Mouse (Mus musculus): ENCODE data around the gene Pde5a. TPM values are rescaled to one million over a fixed set of nuclear protein-coding genes. Genes with fewer than 3 reads are reported as not detected.

Pde5a gene
- polyA plus RNA-seq, 1 experiment from 2014 or later, result 2.8 TPM

- Histone ChIP-seq H3K4me2 (replicated peaks) (peak overlapping the region; percentile 84), H3K36me3 (no peaks in the 10 kb centered on the region), H3K9ac (replicated peaks) (peak overlapping the region; percentile 82), H3K27ac (peak overlapping the region; percentile 81), H3K27me3 (no peaks in the 10 kb centered on the region), H3K4me3 (replicated peaks) (peak overlapping the region; percentile 73), H3K9me3 (no peaks in the 10 kb centered on the region), H3K4me1 (replicated peaks) (peaks cover 28% of the 10 kb centered on the region)
- WGBS, result under 1% methylated on average over 22 of the region's 22 CpGs
- peak; percentile 73 for ATAC-seq
Observed at GRCm38 (mm10) chr3:122729601-122729959, 833 bp downstream of the Pde5a start.

- Histone ChIP-seq H3K27me3 (no peaks in the 10 kb centered on the region), H3K9me3 (no peaks in the 10 kb centered on the region), H3K9ac (replicated peaks) (peak overlapping the region; percentile 82), H3K36me3 (no peaks in the 10 kb centered on the region), H3K4me2 (replicated peaks) (peak overlapping the region; percentile 84), H3K4me3 (replicated peaks) (peak overlapping the region; percentile 73), H3K4me1 (replicated peaks) (peaks cover 28% of the 10 kb centered on the region), H3K27ac (peak overlapping the region; percentile 81)
- peak; percentile 86 for ATAC-seq
- WGBS, result under 1% methylated on average over 92 of the region's 92 CpGs
Observed at GRCm38 (mm10) chr3:122729960-122730740, 1.4 kb downstream of the Pde5a start.

GRCm38 (mm10) chr3:122730741-122731235, 2.0 kb downstream of the Pde5a start:
- Histone ChIP-seq H3K9ac (replicated peaks) (peak overlapping the region; percentile 82), H3K27ac (peak overlapping the region; percentile 81)
- ATAC-seq, result no peak; the same call in 1 of the 2 replicates

GRCm38 (mm10) chr3:122733806-122734205, 5.1 kb downstream of the Pde5a start:
- Histone ChIP-seq H3K36me3 (no peaks in the 10 kb centered on the region), H3K27ac (no peak overlapping the region), H3K4me1 (replicated peaks) (peaks cover 25% of the 10 kb centered on the region), H3K9me3 (no peaks in the 10 kb centered on the region), H3K4me2 (replicated peaks) (no peak overlapping the region), H3K9ac (replicated peaks) (no peak overlapping the region), H3K27me3 (no peaks in the 10 kb centered on the region), H3K4me3 (replicated peaks) (no peak overlapping the region)
- WGBS, result 78% methylated on average over 3 of the region's 3 CpGs
- ATAC-seq, result no peak

More at GRCm38 (mm10) chr3:122730741-122731235, 2.0 kb downstream of the Pde5a start:
- Histone ChIP-seq H3K4me3 (replicated peaks) (peak overlapping the region; percentile 73), H3K36me3 (no peaks in the 10 kb centered on the region), H3K9me3 (no peaks in the 10 kb centered on the region), H3K4me1 (replicated peaks) (peaks cover 28% of the 10 kb centered on the region), H3K4me2 (replicated peaks) (peak overlapping the region; percentile 84), H3K27me3 (no peaks in the 10 kb centered on the region)
- WGBS, result 2% methylated on average over 13 of the region's 13 CpGs

- no peak overlapping the region for H3K4me2 ChIP-seq (replicated peaks)
- H3K4me1 ChIP-seq (replicated peaks), result peaks cover 21% of the 10 kb centered on the region
- no peaks in the 10 kb centered on the region for H3K9me3 ChIP-seq
- no peak overlapping the region for H3K9ac ChIP-seq (replicated peaks)
- no peaks in the 10 kb centered on the region for H3K36me3 ChIP-seq
- no peak overlapping the region for H3K4me3 ChIP-seq (replicated peaks)
- 85% methylated on average over 6 of the region's 6 CpGs for WGBS
- H3K27ac ChIP-seq, result no peak overlapping the region
- no peak for ATAC-seq
- no peaks in the 10 kb centered on the region for H3K27me3 ChIP-seq
Observed at GRCm38 (mm10) chr3:122734329-122734728, 5.6 kb downstream of the Pde5a start.

- ATAC-seq, result no peak
- WGBS, result 97% methylated on average over 15 of the region's 15 CpGs
- Histone ChIP-seq H3K27me3 (no peaks in the 10 kb centered on the region), H3K4me1 (replicated peaks) (no peaks in the 10 kb centered on the region), H3K4me2 (replicated peaks) (no peak overlapping the region), H3K27ac (no peak overlapping the region), H3K4me3 (replicated peaks) (no peak overlapping the region), H3K9me3 (no peaks in the 10 kb centered on the region), H3K36me3 (0 out of 2 replicates have a peak, but pooled peaks cover 4% of the 10 kb centered on the region), H3K9ac (replicated peaks) (no peak overlapping the region)
Observed at GRCm38 (mm10) chr3:122739460-122739859, 10.7 kb downstream of the Pde5a start.

- no peak overlapping the region for H3K9ac ChIP-seq (replicated peaks)
- no peak overlapping the region for H3K4me3 ChIP-seq (replicated peaks)
- H3K27me3 ChIP-seq, result no peaks in the 10 kb centered on the region
- WGBS, result 94% methylated on average over 3 of the region's 3 CpGs
- H3K27ac ChIP-seq, result no peak overlapping the region
- peaks cover 11% of the 10 kb centered on the region for H3K9me3 ChIP-seq
- 0 out of 2 replicates have a peak, but pooled peaks cover 16% of the 10 kb centered on the region for H3K36me3 ChIP-seq
- ATAC-seq, result no peak
- H3K4me1 ChIP-seq (replicated peaks), result no peaks in the 10 kb centered on the region
- no peak overlapping the region for H3K4me2 ChIP-seq (replicated peaks)
Observed at GRCm38 (mm10) chr3:122744265-122744664, 15.5 kb downstream of the Pde5a start.

- Histone ChIP-seq H3K27ac (no peak overlapping the region), H3K4me2 (replicated peaks) (no peak overlapping the region), H3K36me3 (0 out of 2 replicates have a peak, but pooled peaks cover 12% of the 10 kb centered on the region), H3K4me3 (replicated peaks) (no peak overlapping the region), H3K9ac (replicated peaks) (no peak overlapping the region), H3K27me3 (no peaks in the 10 kb centered on the region), H3K4me1 (replicated peaks) (no peaks in the 10 kb centered on the region), H3K9me3 (peaks cover 11% of the 10 kb centered on the region)
- no peak for ATAC-seq
- WGBS, result 72% methylated on average over 9 of the region's 9 CpGs
Observed at GRCm38 (mm10) chr3:122747921-122748700, 19.4 kb downstream of the Pde5a start.

- Histone ChIP-seq H3K4me1 (replicated peaks) (peaks cover 14% of the 10 kb centered on the region; the same call in 1 of the 2 replicates), H3K9me3 (no peaks in the 10 kb centered on the region), H3K4me3 (replicated peaks) (no peak overlapping the region), H3K36me3 (peaks cover 3% of the 10 kb centered on the region; the same call in 1 of the 2 replicates), H3K4me2 (replicated peaks) (no peak overlapping the region), H3K27me3 (no peaks in the 10 kb centered on the region), H3K27ac (no peak overlapping the region), H3K9ac (replicated peaks) (no peak overlapping the region)
- ATAC-seq, result no peak
- 82% methylated on average over 8 of the region's 8 CpGs for WGBS
Observed at GRCm38 (mm10) chr3:122763240-122763761, 34.6 kb downstream of the Pde5a start.

GRCm38 (mm10) chr3:122763768-122764167, 35.0 kb downstream of the Pde5a start:
- Histone ChIP-seq H3K4me3 (replicated peaks) (no peak overlapping the region), H3K4me1 (replicated peaks) (peaks cover 14% of the 10 kb centered on the region; the same call in 1 of the 2 replicates), H3K9ac (replicated peaks) (no peak overlapping the region), H3K9me3 (no peaks in the 10 kb centered on the region), H3K4me2 (replicated peaks) (no peak overlapping the region), H3K27me3 (no peaks in the 10 kb centered on the region), H3K36me3 (peaks cover 3% of the 10 kb centered on the region; the same call in 1 of the 2 replicates), H3K27ac (no peak overlapping the region)
- ATAC-seq, result no peak
- 36% methylated on average over 14 of the region's 14 CpGs for WGBS

- Histone ChIP-seq H3K36me3 (peaks cover under 1% of the 10 kb centered on the region; the same call in 1 of the 2 replicates), H3K9me3 (no peaks in the 10 kb centered on the region), H3K4me1 (replicated peaks) (peaks cover 14% of the 10 kb centered on the region; the same call in 1 of the 2 replicates), H3K27me3 (no peaks in the 10 kb centered on the region), H3K4me3 (replicated peaks) (no peak overlapping the region), H3K4me2 (replicated peaks) (no peak overlapping the region), H3K27ac (no peak overlapping the region), H3K9ac (replicated peaks) (no peak overlapping the region)
- ATAC-seq, result no peak
- WGBS, result 60% methylated on average over 4 of the region's 4 CpGs
Observed at GRCm38 (mm10) chr3:122766930-122767329, 38.2 kb downstream of the Pde5a start.

All from midbrain, embryonic 13.5 days (tissue).